Mouse (Mus musculus) bone marrow macrophage, adult 2 months (primary cell): ENCODE data around the gene Krt88.

ENCODE experiments used
- CTCF ChIP-seq: IDR thresholded peaks from 2 replicates; pipeline ENCODE4 v1.5.1; 2012; ENCODE audit warnings: low read depth, mild to moderate bottlenecking, low read length, moderate library complexity
- POLR2A ChIP-seq: IDR thresholded peaks from 2 replicates; pipeline ENCODE4 v1.6.1; 2012; ENCODE audit warnings: mild to moderate bottlenecking, low read depth, low read length, borderline replicate concordance

- 0 out of 2 replicates have a peak, but pooled peaks have one; percentile 21 for TF ChIP-seq CTCF
- no peak for TF ChIP-seq POLR2A
Observed at GRCm38 (mm10) chr15:101459283-101459682, 11.7 kb downstream of the Krt88 start.
